Comparison of ENCODE assay signal across 16 mouse cellular contexts in the genomic region with DNA sequence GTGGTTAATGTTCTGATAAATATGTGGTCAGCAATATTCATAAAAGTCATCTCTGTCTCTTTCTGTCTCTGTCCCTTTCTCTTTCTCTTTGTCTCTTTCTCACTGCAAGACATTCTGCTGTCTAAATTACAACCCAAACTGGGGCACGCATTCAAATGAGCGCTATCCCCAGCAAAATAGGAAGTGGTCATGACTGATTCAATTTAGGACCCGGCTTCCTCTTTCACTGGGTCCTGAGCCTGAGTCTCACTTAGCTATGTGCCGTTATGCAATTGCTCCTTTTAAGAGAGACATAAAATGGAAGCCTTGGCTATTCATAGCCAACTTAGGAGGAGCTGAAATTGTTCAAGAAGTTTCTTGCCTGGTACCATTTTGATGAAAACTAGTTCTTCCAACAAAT. TPM values are rescaled to one million over a fixed set of nuclear protein-coding genes. Genes with fewer than 3 reads are reported as not detected.
DNase-seq lines count a peak whose midpoint lies in the region; ATAC-seq and TF ChIP-seq lines count a peak whose summit lies in the region.
"Had no signal": no experiment of that assay in that cellular context is flagged by ENCODE, and none has a peak within 500 bp of the region (broad histone marks: within the 10 kb centered on the region; RNA-seq: fewer than 3 reads in every experiment).

No protein-coding gene starts in this region.

- peak; percentile 83 to 87 for DNase-seq in spleen, postnatal 36 days (ENCODE audit: low spot score in 2 of 2)
- DNase-seq in spleen, adult 18-20 months, result no peak
- DNase-seq in heart, postnatal 10 days, result no peak
- DNase-seq in midbrain, embryonic 10.5 days (ENCODE audit: low spot score), result no peak
- no peak for DNase-seq in adrenal gland, postnatal 10 days
- DNase-seq: adrenal gland, postnatal 36 days had no signal

- intact Hi-C loops in heart, postnatal 10 days (cut with DNase I), result loop anchor here (10.0 kb wide), 1 partner anchor 335 kb away; a partner anchor contains a TSS

- no peaks in the 10 kb centered on the region for H3K9me3 ChIP-seq in midbrain, embryonic 10.5 days (replicated peaks)

- TF ChIP-seq CTCF in bone marrow, adult 2 months (IDR thresholded peaks at IDR 0.05; ENCODE audit: control insufficient read depth, insufficient read depth, low read length), result no peak

- H3K4me3 ChIP-seq in bone marrow, adult 2 months (replicated peaks; ENCODE audit: control insufficient read depth, low read depth, low read length), result no peak overlapping the region
- H3K4me3 ChIP-seq in midbrain, embryonic 10.5 days, result no peak overlapping the region

- ATAC-seq in megakaryocyte progenitor cell, adult 5-6 weeks (replicated peaks; ENCODE audit: poor library complexity), result peak; percentile 66
- ATAC-seq: hindbrain, postnatal 0 days had no signal

- no peaks in the 10 kb centered on the region for H3K36me3 ChIP-seq in midbrain, embryonic 10.5 days

- TF ChIP-seq POLR2A in bone marrow, adult 2 months (IDR thresholded peaks at IDR 0.05; ENCODE audit: borderline replicate concordance, control insufficient read depth, low read depth, low read length), result no peak

- H3K27me3 ChIP-seq in midbrain, embryonic 10.5 days (ENCODE audit: low read depth, poor library complexity, severe bottlenecking), result peaks cover 26% of the 10 kb centered on the region

- peaks cover 8% of the 10 kb centered on the region for H3K4me1 ChIP-seq in bone marrow, adult 2 months (ENCODE audit: control insufficient read depth, insufficient read depth, low read length)
- peaks cover 23% of the 10 kb centered on the region for H3K4me1 ChIP-seq in midbrain, embryonic 10.5 days

- 2% methylated on average over 4 of the region's 4 CpGs for whole genome bisulfite sequencing in bone marrow, adult 2 months
- WGBS in midbrain, embryonic 10.5 days, result 91% methylated on average over 4 of the region's 4 CpGs

- peak overlapping the region; percentile 87; the same call in 1 of the 2 replicates for H3K27ac ChIP-seq in bone marrow, adult 2 months (ENCODE audit: control insufficient read depth, insufficient read depth, low read depth, low read length, poor library complexity)
- H3K27ac ChIP-seq in midbrain, embryonic 10.5 days (replicated peaks), result no peak overlapping the region
- H3K27ac ChIP-seq: hindbrain, postnatal 0 days had no signal

RNA-seq across cellular contexts. Expression of a gene that starts 47.4 kb away (rescaled TPM):
- polyA plus RNA-seq in bone marrow, adult 2 months (2011; ENCODE audit: insufficient read depth, insufficient read length, low replicate concordance, missing spikeins), result 36.0 and 52.0 TPM in 2 replicates
- total RNA-seq in megakaryocyte progenitor cell, adult 5-6 weeks (2015), result 0.05 and 1.2 TPM in 2 replicates
- total RNA-seq in megakaryocyte progenitor cell, adult 5-6 weeks (2017), result 1.5 and 1.8 TPM in 2 replicates
- 1 to 10 TPM; 1.6 to 2.0 TPM for total RNA-seq in heart, postnatal 10 days (2021)
- 1.2 and 2.5 TPM in 2 replicates for polyA plus RNA-seq in midbrain, embryonic 10.5 days (2016; fragmentation: Nextera tagmentation; extraction: Ambion mirVana)
- total RNA-seq in adrenal gland, postnatal 10 days (2021), result 1 to 10 TPM; 2.9 to 5.1 TPM

RNA-seq across cellular contexts. Expression of a gene that starts 51.9 kb away (rescaled TPM):
- polyA plus RNA-seq in bone marrow, adult 2 months (2011; ENCODE audit: insufficient read depth, insufficient read length, low replicate concordance, missing spikeins), result 0.54 TPM in 1 of 2 replicates, not detected in the other
- 0.05 and 0.20 TPM in 2 replicates for total RNA-seq in megakaryocyte progenitor cell, adult 5-6 weeks (2015)
- 0.10 and 0.42 TPM in 2 replicates for total RNA-seq in megakaryocyte progenitor cell, adult 5-6 weeks (2017)
- under 1 TPM; 0.19 to 0.22 TPM for total RNA-seq in heart, postnatal 10 days (2021)
- 0.26 and 0.64 TPM in 2 replicates for polyA plus RNA-seq in midbrain, embryonic 10.5 days (2016; fragmentation: Nextera tagmentation; extraction: Ambion mirVana)
- 1 to 10 TPM; 1.5 to 2.0 TPM for total RNA-seq in adrenal gland, postnatal 10 days (2021)

RNA-seq across cellular contexts. Expression of a gene that starts 54.8 kb away (rescaled TPM):
- polyA plus RNA-seq in bone marrow, adult 2 months (2011; ENCODE audit: insufficient read depth, insufficient read length, low replicate concordance, missing spikeins), result 0.72 TPM in 1 of 2 replicates, not detected in the other
- not detected in 2 replicates for total RNA-seq in megakaryocyte progenitor cell, adult 5-6 weeks (2015)
- not detected in 2 replicates for total RNA-seq in megakaryocyte progenitor cell, adult 5-6 weeks (2017)
- total RNA-seq in heart, postnatal 10 days (2021), result not detected
- polyA plus RNA-seq in midbrain, embryonic 10.5 days (2016; fragmentation: Nextera tagmentation; extraction: Ambion mirVana), result not detected in 2 replicates
- not detected for total RNA-seq in adrenal gland, postnatal 10 days (2021)
- total RNA-seq: adrenal gland, postnatal 36 days; hindbrain, postnatal 0 days had no signal
- polyA plus RNA-seq: forebrain, embryonic 11.5 days; heart, postnatal 0 days; hindbrain, postnatal 0 days; kidney, embryonic 16.5 days; liver, embryonic 16.5 days; midbrain, embryonic 11.5 days; neural tube, embryonic 11.5 days; small intestine, adult 2 months had no signal

Comparison
In these comparisons a context has a peak if more than half of its experiments do, and no peak if none do; other contexts are left out.
1. DNase-seq: peak in spleen, postnatal 36 days (2 of 2); none in spleen, adult 18-20 months (0 of 2), heart, postnatal 10 days (0 of 2), midbrain, embryonic 10.5 days (single experiment) and adrenal gland, postnatal 10 days (single experiment).